ENCODE assay signal across 9 mouse cellular contexts in genomic region chr2:29464851-29465648, GRCm38 (mm10).
DNase-seq lines count a peak whose midpoint lies in the region; ATAC-seq and TF ChIP-seq lines count a peak whose summit lies in the region.
"Had no signal": no experiment of that assay in that cellular context is flagged by ENCODE, and none has a peak within 500 bp of the region (broad histone marks: within the 10 kb centered on the region; RNA-seq: fewer than 3 reads in every experiment).

No protein-coding gene starts in this region.

- H3K27me3 ChIP-seq in lung, embryonic 16.5 days (ENCODE audit: control insufficient read depth, insufficient read depth, low read depth, low read length), result no peaks in the 10 kb centered on the region
- H3K27me3 ChIP-seq in hindbrain, embryonic 14.5 days (ENCODE audit: control insufficient read depth, insufficient read depth, low read length), result no peaks in the 10 kb centered on the region
- H3K27me3 ChIP-seq: heart, embryonic 13.5 days; liver, embryonic 12.5 days had no signal

- no peak for DNase-seq in lung, postnatal 25 days (ENCODE audit: low spot score)
- DNase-seq in hindbrain, embryonic 14.5 days (ENCODE audit: low spot score), result peak; percentile 75
- peak in 1 of 2 experiments; percentile 51 for DNase-seq in left cerebral cortex, adult 2 months (ENCODE audit: extremely low spot score in 1 of 2, low spot score in 2 of 2)
- peak; percentile 62 for DNase-seq in right cerebral cortex, postnatal 14 days
- DNase-seq in heart, postnatal 25 days (ENCODE audit: low spot score), result no peak
- no peak for DNase-seq in T-cell, adult 2 months (ENCODE audit: low spot score)

- intact Hi-C loops in left cerebral cortex, adult 2 months (cut with DNase I), result loop anchor here (5.0 kb wide), 4 partner anchors 63 to 228 kb away; partner anchors contain the start of genes Med27 and Ntng2
- intact Hi-C loops in heart, postnatal 25 days (cut with DNase I), result no loop called here

- peak; percentile 54; the same call in 1 of the 2 replicates for ATAC-seq in lung, embryonic 16.5 days (ENCODE audit: low read depth)
- peak; percentile 64 for ATAC-seq in hindbrain, embryonic 14.5 days (ENCODE audit: low FRiP score)
- ATAC-seq: liver, embryonic 12.5 days had no signal

- H3K9me3 ChIP-seq in lung, embryonic 16.5 days (ENCODE audit: control insufficient read depth, low read length), result no peaks in the 10 kb centered on the region
- H3K9me3 ChIP-seq in hindbrain, embryonic 14.5 days (ENCODE audit: control insufficient read depth, low read length), result no peaks in the 10 kb centered on the region
- H3K9me3 ChIP-seq: heart, embryonic 13.5 days; liver, embryonic 12.5 days had no signal

- H3K9ac ChIP-seq in lung, embryonic 16.5 days (ENCODE audit: low read length), result no peak overlapping the region
- no peak overlapping the region for H3K9ac ChIP-seq in hindbrain, embryonic 14.5 days
- H3K9ac ChIP-seq: heart, embryonic 13.5 days; liver, embryonic 12.5 days had no signal

- H3K4me3 ChIP-seq in lung, embryonic 16.5 days (ENCODE audit: low read length), result no peak overlapping the region
- H3K4me3 ChIP-seq in hindbrain, embryonic 14.5 days (replicated peaks; ENCODE audit: low read length), result no peak overlapping the region
- no peak overlapping the region for H3K4me3 ChIP-seq in left cerebral cortex, adult 2 months
- H3K4me3 ChIP-seq: heart, embryonic 13.5 days; liver, embryonic 12.5 days had no signal

- no peak overlapping the region for H3K27ac ChIP-seq in lung, embryonic 16.5 days (ENCODE audit: low read length)
- H3K27ac ChIP-seq in hindbrain, embryonic 14.5 days, result peak overlapping the region; percentile 70
- peak overlapping the region; percentile 51; the same call in 1 of the 2 replicates for H3K27ac ChIP-seq in left cerebral cortex, adult 2 months
- H3K27ac ChIP-seq: heart, embryonic 13.5 days; liver, embryonic 12.5 days had no signal

- H3K4me2 ChIP-seq in lung, embryonic 16.5 days (ENCODE audit: low read depth, low read length), result no peak overlapping the region
- H3K4me2 ChIP-seq in hindbrain, embryonic 14.5 days (replicated peaks), result no peak overlapping the region
- H3K4me2 ChIP-seq: heart, embryonic 13.5 days; liver, embryonic 12.5 days had no signal

- 55% methylated on average over 9 of the region's 9 CpGs for WGBS in lung, embryonic 16.5 days
- 48% methylated on average over 9 of the region's 9 CpGs for WGBS in hindbrain, embryonic 14.5 days

- no peak for TF ChIP-seq CTCF in left cerebral cortex, adult 2 months (IDR thresholded peaks at IDR 0.05)

- no peaks in the 10 kb centered on the region for H3K36me3 ChIP-seq in lung, embryonic 16.5 days (ENCODE audit: control insufficient read depth, insufficient read depth, low read length)
- no peaks in the 10 kb centered on the region for H3K36me3 ChIP-seq in hindbrain, embryonic 14.5 days (replicated peaks; ENCODE audit: control insufficient read depth, insufficient read depth)
- H3K36me3 ChIP-seq: heart, embryonic 13.5 days; liver, embryonic 12.5 days had no signal

- peaks cover 3% of the 10 kb centered on the region; the same call in 1 of the 2 replicates for H3K4me1 ChIP-seq in lung, embryonic 16.5 days (replicated peaks; ENCODE audit: control insufficient read depth, insufficient read depth, low read length)
- peaks cover 37% of the 10 kb centered on the region for H3K4me1 ChIP-seq in hindbrain, embryonic 14.5 days (replicated peaks; ENCODE audit: control insufficient read depth, insufficient read depth, low read length)

Comparison
In these comparisons a context has a peak if more than half of its experiments do, and no peak if none do; other contexts are left out.
1. DNase-seq: peak in hindbrain, embryonic 14.5 days (single experiment) and right cerebral cortex, postnatal 14 days (single experiment); none in lung, postnatal 25 days (single experiment), heart, postnatal 25 days (single experiment) and T-cell, adult 2 months (single experiment).